ENCODE assay signal across 9 mouse cellular contexts in genomic region chr9:35405038-35405905, GRCm38 (mm10). TPM values are rescaled to one million over a fixed set of nuclear protein-coding genes. Genes with fewer than 3 reads are reported as not detected.
DNase-seq lines count a peak whose midpoint lies in the region; ATAC-seq and TF ChIP-seq lines count a peak whose summit lies in the region.
"Had no signal": no experiment of that assay in that cellular context is flagged by ENCODE, and none has a peak within 500 bp of the region (broad histone marks: within the 10 kb centered on the region; RNA-seq: fewer than 3 reads in every experiment).

No protein-coding gene starts in this region.

- H3K4me3 ChIP-seq in midbrain, embryonic 11.5 days (ENCODE audit: low read depth, low read length): no peak overlapping the region
- H3K4me3 ChIP-seq in midbrain, postnatal 0 days (ENCODE audit: low read depth, low read length): no peak overlapping the region
- H3K4me3 ChIP-seq in stomach, postnatal 0 days (ENCODE audit: low read depth, low read length): peak overlapping the region; percentile 22
- H3K4me3 ChIP-seq in layer of hippocampus, adult 2 months: no peak overlapping the region

- H3K27me3 ChIP-seq in midbrain, embryonic 11.5 days (ENCODE audit: control insufficient read depth, insufficient read depth, low read length): no peaks in the 10 kb centered on the region
- H3K27me3 ChIP-seq in midbrain, postnatal 0 days (ENCODE audit: insufficient read depth, low read length): no peaks in the 10 kb centered on the region
- H3K27me3 ChIP-seq in stomach, postnatal 0 days (ENCODE audit: control insufficient read depth, insufficient read depth, low read length): no peaks in the 10 kb centered on the region

- no peak for TF ChIP-seq EP300 in stomach, postnatal 0 days (optimal IDR thresholded peaks at IDR 0.05)

- no peak for ATAC-seq in midbrain, embryonic 11.5 days (ENCODE audit: low FRiP score)
- ATAC-seq in midbrain, postnatal 0 days (ENCODE audit: low FRiP score): no peak
- peak; percentile 80 for ATAC-seq in stomach, postnatal 0 days (ENCODE audit: low FRiP score, low TSS enrichment)

- no peak for TF ChIP-seq CTCF in midbrain, postnatal 0 days (IDR thresholded peaks at IDR 0.05)
- peak; percentile 46 for TF ChIP-seq CTCF in stomach, postnatal 0 days (IDR thresholded peaks at IDR 0.05; ENCODE audit: low read depth)
- TF ChIP-seq CTCF in layer of hippocampus, adult 2 months (conservative IDR thresholded peaks at IDR 0.05): no peak

- peak; percentile 39 for DNase-seq in embryo, embryonic 11 days
- DNase-seq in embryo, embryonic 9.5 days (ENCODE audit: extremely low spot score): no peak
- peak; percentile 87 for DNase-seq in midbrain, embryonic 11.5 days (ENCODE audit: low spot score, missing footprints)
- no peak for DNase-seq in midbrain, postnatal 0 days (ENCODE audit: low spot score)
- peak; percentile 5 for DNase-seq in liver
- DNase-seq in stomach, postnatal 0 days (ENCODE audit: low spot score): peak; percentile 71
- no peak for DNase-seq in layer of hippocampus, adult 2 months (ENCODE audit: low spot score in 2 of 2)
- no peak for DNase-seq in left cerebral cortex, adult 9 months (ENCODE audit: low spot score in 2 of 2)
- DNase-seq: cerebellum, postnatal 14 days had no signal

- no peak overlapping the region for H3K27ac ChIP-seq in midbrain, embryonic 11.5 days (ENCODE audit: low read depth, low read length)
- H3K27ac ChIP-seq in midbrain, postnatal 0 days (ENCODE audit: low read depth, low read length): no peak overlapping the region
- peak overlapping the region; percentile 53 for H3K27ac ChIP-seq in stomach, postnatal 0 days (replicated peaks)
- no peak overlapping the region for H3K27ac ChIP-seq in layer of hippocampus, adult 2 months

- no peaks in the 10 kb centered on the region for H3K36me3 ChIP-seq in midbrain, embryonic 11.5 days (ENCODE audit: control insufficient read depth, insufficient read depth, low read length)
- H3K36me3 ChIP-seq in midbrain, postnatal 0 days (ENCODE audit: insufficient read depth, low read length): no peaks in the 10 kb centered on the region
- H3K36me3 ChIP-seq in stomach, postnatal 0 days (ENCODE audit: control insufficient read depth, insufficient read depth, low read length): no peaks in the 10 kb centered on the region

- WGBS in midbrain, embryonic 11.5 days: 20% methylated on average over 13 of the region's 13 CpGs
- WGBS in midbrain, postnatal 0 days: 22% methylated on average over 13 of the region's 13 CpGs
- 7% methylated on average over 13 of the region's 13 CpGs for WGBS in stomach, postnatal 0 days

- no peaks in the 10 kb centered on the region for H3K9me3 ChIP-seq in midbrain, embryonic 11.5 days (ENCODE audit: control insufficient read depth, low read length)
- no peaks in the 10 kb centered on the region for H3K9me3 ChIP-seq in midbrain, postnatal 0 days (ENCODE audit: low read length)
- H3K9me3 ChIP-seq in stomach, postnatal 0 days (ENCODE audit: control insufficient read depth, low read length): no peaks in the 10 kb centered on the region

- H3K4me1 ChIP-seq in midbrain, embryonic 11.5 days (ENCODE audit: control insufficient read depth, insufficient read depth, low read length): peaks cover 16% of the 10 kb centered on the region
- no peaks in the 10 kb centered on the region for H3K4me1 ChIP-seq in midbrain, postnatal 0 days (ENCODE audit: insufficient read depth, low read length)
- H3K4me1 ChIP-seq in stomach, postnatal 0 days (replicated peaks; ENCODE audit: control insufficient read depth, insufficient read depth): 0 out of 2 replicates have a peak, but pooled peaks cover 4% of the 10 kb centered on the region

- no peak overlapping the region for H3K4me2 ChIP-seq in midbrain, embryonic 11.5 days
- no peak overlapping the region for H3K4me2 ChIP-seq in midbrain, postnatal 0 days (ENCODE audit: low read depth, low read length, poor library complexity, severe bottlenecking)
- peak overlapping the region; percentile 27 for H3K4me2 ChIP-seq in stomach, postnatal 0 days (replicated peaks; ENCODE audit: low read depth)

- H3K9ac ChIP-seq in midbrain, embryonic 11.5 days (ENCODE audit: low read length): no peak overlapping the region
- no peak overlapping the region for H3K9ac ChIP-seq in midbrain, postnatal 0 days (replicated peaks; ENCODE audit: low read length, poor library complexity, severe bottlenecking)
- no peak overlapping the region for H3K9ac ChIP-seq in stomach, postnatal 0 days (ENCODE audit: low read length)

RNA-seq across cellular contexts. Expression of gene Cdon, which starts 15.7 kb away (rescaled TPM):
- polyA plus RNA-seq in midbrain, embryonic 11.5 days (2014; fragmentation: Nextera tagmentation; extraction: Ambion mirVana): 8.8 and 10.1 TPM in 2 replicates
- total RNA-seq in midbrain, postnatal 0 days (2014; rRNA removed): 11.4 and 12.3 TPM in 2 replicates
- polyA plus RNA-seq in midbrain, postnatal 0 days (2015; fragmentation: Nextera tagmentation; extraction: Ambion mirVana): 0.65 and 0.81 TPM in 2 replicates
- 2.5 and 2.7 TPM in 2 replicates for polyA plus RNA-seq in stomach, postnatal 0 days (2015; fragmentation: Nextera tagmentation; extraction: Ambion mirVana)
- total RNA-seq in layer of hippocampus, adult 2 months (2021): 10 to 100 TPM; 11.3 to 14.2 TPM

Comparison
In these comparisons a context has a peak if more than half of its experiments do, and no peak if none do; other contexts are left out.
1. DNase-seq: peak in embryo, embryonic 11 days (single experiment), midbrain, embryonic 11.5 days (single experiment), liver (single experiment) and stomach, postnatal 0 days (single experiment); none in embryo, embryonic 9.5 days (single experiment), midbrain, postnatal 0 days (single experiment), layer of hippocampus, adult 2 months (0 of 2) and left cerebral cortex, adult 9 months (0 of 2).